Mouse (Mus musculus) right cerebral cortex, postnatal 10 days (tissue): ENCODE data around the gene Obox2.
"Not testable (repeated sequence)": the region's sequence is repeated elsewhere in the genome, so short reads cannot be mapped to it uniquely, and the experiment has no call there.

Experiments used
- DNase-seq, 2 experiments: peaks; one replicate each; pipeline ENCODE4 v3.0.0; 2021; ENCODE audit warnings: low spot score in 2 of 2

Obox2 gene

DNA sequence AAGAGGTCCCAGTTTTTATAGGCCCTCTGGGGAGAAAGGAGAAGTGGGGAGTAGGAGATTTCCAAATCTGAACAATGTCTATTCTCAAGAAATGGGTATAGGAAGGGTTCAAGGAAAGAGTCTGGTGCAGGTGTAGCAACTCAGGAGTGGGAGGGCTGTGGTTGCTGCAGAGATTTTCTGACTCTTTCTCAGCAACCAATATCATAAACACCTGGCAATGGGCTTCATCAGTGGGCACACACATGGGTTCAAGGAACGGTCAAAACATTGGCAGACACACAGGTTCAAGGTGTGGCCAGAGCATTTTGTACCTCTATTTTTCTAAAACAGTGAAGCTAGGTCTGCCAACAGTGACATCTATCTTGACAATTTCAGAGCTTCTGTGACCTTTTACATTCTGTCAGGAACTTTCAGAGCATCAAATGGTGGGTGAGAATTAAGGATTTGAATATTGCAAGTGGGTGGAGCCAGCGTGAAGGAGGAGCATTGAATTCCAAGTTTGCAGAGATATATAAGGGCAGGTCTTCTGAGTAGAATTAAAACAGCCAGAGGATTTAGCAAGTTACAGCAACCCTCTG is at the start of gene Obox2, which contains the start of gene Obox1:
Gene Obox2 (plus strand): TSS at position 301 of the 578 bp plus-strand sequence.
Gene Obox1 (plus strand): TSS at position 528 of the 578 bp plus-strand sequence.
- DNase-seq: not testable (repeated sequence)

GRCm38 (mm10) chr7:15399147-15399874 is 10.8 kb downstream of the Obox2 start:
- DNase-seq: not testable (repeated sequence)

GRCm38 (mm10) chr7:15406816-15407215 is 18.3 kb downstream of the Obox2 start:
- DNase-seq: not testable (repeated sequence)

- DNase-seq: not testable (repeated sequence)
Observed at GRCm38 (mm10) chr7:15418046-15418445, 29.5 kb downstream of the Obox2 start.

- not testable (repeated sequence) for DNase-seq
Observed at GRCm38 (mm10) chr7:15425537-15425936, 37.0 kb downstream of the Obox2 start.
